Mouse (Mus musculus) MEL (cell line): ENCODE measurements around the gene Kif11. TPM values are rescaled to one million over a fixed set of nuclear protein-coding genes. Genes with fewer than 3 reads are reported as not detected.

Source experiments
- DNase-seq: peaks from one replicate; pipeline ENCODE4 v3.0.0; 2011; ENCODE audit warnings: low read depth, low spot score
- H3K27ac ChIP-seq: 2 replicates; pipeline ENCODE4 v1.5.1; 2012; ENCODE audit warnings: low read depth, mild to moderate bottlenecking, control low read depth, low read length, moderate library complexity; ENCODE audit not compliant: control insufficient read depth
- H3K27me3 ChIP-seq, 2 experiments: fragments of 150-350 bp in 1 of 2; sonication (generic) in 1 of 2; 2 replicates each; pipeline ENCODE4 v1.6.1; 2012; ENCODE audit warnings: low read length in 2 of 2, mild to moderate bottlenecking in 2 of 2, improper control_type of control experiment in 1 of 2, moderate library complexity in 1 of 2; ENCODE audit not compliant: insufficient read depth in 2 of 2, control insufficient read depth in 1 of 2
- H3K36me3 ChIP-seq, 2 experiments: 2 replicates each; pipeline ENCODE4 v1.6.1; 2012 to 2014; ENCODE audit warnings: low read length in 2 of 2, improper control_type of control experiment in 1 of 2, inconsistent platforms in 1 of 2, mild to moderate bottlenecking in 1 of 2; ENCODE audit not compliant: insufficient read depth in 2 of 2, control insufficient read depth in 1 of 2
- H3K4me1 ChIP-seq, 2 experiments: fragments of 150-350 bp in 1 of 2; sonication (generic) in 1 of 2; 2 replicates each; pipeline ENCODE4 v1.6.1; 2012; ENCODE audit warnings: low read length in 2 of 2, improper control_type of control experiment in 1 of 2, mild to moderate bottlenecking in 1 of 2; ENCODE audit not compliant: insufficient read depth in 2 of 2, control insufficient read depth in 1 of 2
- H3K4me3 ChIP-seq, 2 experiments: fragments of 150-350 bp in 1 of 2; sonication (generic) in 1 of 2; 2 replicates each; pipeline ENCODE4 v1.5.1; 2012; ENCODE audit warnings: low read depth in 2 of 2, low read length in 2 of 2, mild to moderate bottlenecking in 2 of 2, moderate library complexity in 2 of 2, control low read depth in 1 of 2, improper control_type of control experiment in 1 of 2; ENCODE audit not compliant: control insufficient read depth in 1 of 2, insufficient read depth in 1 of 2
- H3K79me2 ChIP-seq: 2 replicates; pipeline ENCODE4 v1.6.1; 2012; ENCODE audit warnings: mild to moderate bottlenecking, low read length, moderate library complexity; ENCODE audit not compliant: control insufficient read depth, poor library complexity, insufficient read depth
- H3K9ac ChIP-seq: 2 replicates; pipeline ENCODE4 v1.6.1; 2012; ENCODE audit warnings: low read depth, mild to moderate bottlenecking, control low read depth, low read length, moderate library complexity; ENCODE audit not compliant: control insufficient read depth, poor library complexity, severe bottlenecking
- H3K9me3 ChIP-seq: fragments of 150-350 bp; sonication (generic); replicated peaks from 2 replicates; pipeline ENCODE4 v1.6.1; 2012; ENCODE audit warnings: mild to moderate bottlenecking, low read length, improper control_type of control experiment, moderate library complexity; ENCODE audit not compliant: insufficient read depth
- BHLHE40 ChIP-seq: IDR thresholded peaks from 2 replicates; pipeline ENCODE4 v1.6.1; 2012; ENCODE audit warnings: low read depth, mild to moderate bottlenecking, inconsistent platforms, low read length, improper control_type of control experiment, borderline replicate concordance
- CHD1 ChIP-seq: IDR thresholded peaks from 2 replicates; pipeline ENCODE4 v1.6.1; 2012; ENCODE audit warnings: low read depth, mild to moderate bottlenecking, inconsistent platforms, low read length, improper control_type of control experiment
- CHD2 ChIP-seq: IDR thresholded peaks from 2 replicates; pipeline ENCODE4 v1.6.1; 2011; ENCODE audit warnings: low read length, improper control_type of control experiment
- CTCF ChIP-seq, 3 experiments: IDR thresholded peaks in 2 of 3; conservative IDR thresholded peaks in 1 of 3; 2 replicates each; pipeline ENCODE4 v1.5.1; 2011 to 2012; ENCODE audit warnings: low read length in 3 of 3, low read depth in 2 of 3, mild to moderate bottlenecking in 2 of 3, improper control_type of control experiment in 1 of 3, inconsistent platforms in 1 of 3, mixed read lengths in 1 of 3, moderate library complexity in 1 of 3; ENCODE audit not compliant: control insufficient read depth in 1 of 3, insufficient read depth in 1 of 3, poor library complexity in 1 of 3, severe bottlenecking in 1 of 3
- E2F4 ChIP-seq: IDR thresholded peaks from 2 replicates; pipeline ENCODE4 v1.6.1; 2011; ENCODE audit warnings: low read depth, low read length, improper control_type of control experiment, borderline replicate concordance
- EP300 ChIP-seq, 2 experiments: IDR thresholded peaks; 2 replicates each; pipeline ENCODE4 v1.6.1; 2011; ENCODE audit warnings: improper control_type of control experiment in 2 of 2, low read length in 2 of 2, low read depth in 1 of 2, mild to moderate bottlenecking in 1 of 2
- ETS1 ChIP-seq: IDR thresholded peaks from 2 replicates; pipeline ENCODE4 v1.6.1; 2012; ENCODE audit warnings: low read depth, mild to moderate bottlenecking, inconsistent platforms, low read length, improper control_type of control experiment, moderate library complexity
- GABPA ChIP-seq: IDR thresholded peaks from 2 replicates; pipeline ENCODE4 v1.6.1; 2012; ENCODE audit warnings: low read depth, mild to moderate bottlenecking, inconsistent platforms, low read length, improper control_type of control experiment, moderate library complexity
- GATA1 ChIP-seq: IDR thresholded peaks from 2 replicates; pipeline ENCODE4 v1.6.1; 2011; ENCODE audit warnings: low read depth, low read length, improper control_type of control experiment
- JUND ChIP-seq: IDR thresholded peaks from 2 replicates; pipeline ENCODE4 v1.6.1; 2011; ENCODE audit warnings: low read depth, mild to moderate bottlenecking, improper control_type of control experiment, low read length
- MAFK ChIP-seq: IDR thresholded peaks from 2 replicates; pipeline ENCODE4 v1.6.1; 2011; ENCODE audit warnings: low read depth, mild to moderate bottlenecking, low read length, improper control_type of control experiment, borderline replicate concordance
- MAX ChIP-seq: IDR thresholded peaks from 2 replicates; pipeline ENCODE4 v1.6.1; 2011; ENCODE audit warnings: low read length, improper control_type of control experiment
- MAZ ChIP-seq: IDR thresholded peaks from 2 replicates; pipeline ENCODE4 v1.6.1; 2012; ENCODE audit warnings: low read depth, mild to moderate bottlenecking, inconsistent platforms, low read length, improper control_type of control experiment
- MEF2A ChIP-seq: IDR thresholded peaks from 2 replicates; pipeline ENCODE4 v1.6.1; 2014; ENCODE audit warnings: low read depth, mild to moderate bottlenecking, inconsistent platforms, low read length, improper control_type of control experiment; ENCODE audit not compliant: poor library complexity, insufficient replicate concordance, severe bottlenecking; ENCODE audit errors: extremely low read depth
- MXI1 ChIP-seq: IDR thresholded peaks from 2 replicates; pipeline ENCODE4 v1.6.1; 2011; ENCODE audit warnings: mild to moderate bottlenecking, low read depth, low read length, improper control_type of control experiment
- MYC ChIP-seq: IDR thresholded peaks from 2 replicates; pipeline ENCODE4 v1.6.1; 2011; ENCODE audit warnings: low read depth, mild to moderate bottlenecking, low read length, improper control_type of control experiment, moderate library complexity
- NELFE ChIP-seq: IDR thresholded peaks from 2 replicates; pipeline ENCODE4 v1.6.1; 2011; ENCODE audit warnings: low read depth, low read length, improper control_type of control experiment
- NRF1 ChIP-seq: IDR thresholded peaks from 2 replicates; pipeline ENCODE4 v1.6.1; 2014; ENCODE audit warnings: low read depth, mild to moderate bottlenecking, inconsistent platforms, low read length, improper control_type of control experiment, moderate library complexity; ENCODE audit not compliant: poor library complexity, insufficient read depth, severe bottlenecking
- POLR2A ChIP-seq, 2 experiments: IDR thresholded peaks; 2 replicates each; pipeline ENCODE4 v1.6.1; 2011 to 2012; ENCODE audit warnings: low read length in 2 of 2, mild to moderate bottlenecking in 2 of 2, control low read depth in 1 of 2, improper control_type of control experiment in 1 of 2, low read depth in 1 of 2, moderate library complexity in 1 of 2; ENCODE audit not compliant: control insufficient read depth in 1 of 2, insufficient read depth in 1 of 2, poor library complexity in 1 of 2
- POLR2AphosphoS5 ChIP-seq: IDR thresholded peaks from 2 replicates; pipeline ENCODE4 v1.6.1; 2012; ENCODE audit warnings: low read depth, borderline replicate concordance, mild to moderate bottlenecking, inconsistent platforms, low read length, moderate library complexity, mixed read lengths
- RCOR1 ChIP-seq: IDR thresholded peaks from 2 replicates; pipeline ENCODE4 v1.6.1; 2012; ENCODE audit warnings: low read depth, mild to moderate bottlenecking, inconsistent platforms, low read length, improper control_type of control experiment
- SIN3A ChIP-seq: IDR thresholded peaks from 2 replicates; pipeline ENCODE4 v1.6.1; 2012; ENCODE audit warnings: low read length, improper control_type of control experiment, inconsistent platforms
- SMC3 ChIP-seq: IDR thresholded peaks from 2 replicates; pipeline ENCODE4 v1.6.1; 2011; ENCODE audit warnings: low read depth, low read length, improper control_type of control experiment
- TAL1 ChIP-seq: IDR thresholded peaks from 2 replicates; pipeline ENCODE4 v1.6.1; 2012; ENCODE audit warnings: mild to moderate bottlenecking, inconsistent platforms, low read length, moderate library complexity, mixed read lengths
- TCF12 ChIP-seq: IDR thresholded peaks from 2 replicates; pipeline ENCODE4 v1.6.1; 2014; ENCODE audit warnings: low read depth, mild to moderate bottlenecking, inconsistent platforms, low read length, improper control_type of control experiment, moderate library complexity
- USF1 ChIP-seq: IDR thresholded peaks from 2 replicates; pipeline ENCODE4 v1.6.1; 2014; ENCODE audit warnings: low read depth, mild to moderate bottlenecking, inconsistent platforms, low read length, improper control_type of control experiment, moderate library complexity
- ZC3H11A ChIP-seq: IDR thresholded peaks from 2 replicates; pipeline ENCODE4 v1.6.1; 2012; ENCODE audit warnings: low read depth, mild to moderate bottlenecking, inconsistent platforms, low read length, improper control_type of control experiment
- ZKSCAN1 ChIP-seq: IDR thresholded peaks from 2 replicates; pipeline ENCODE4 v1.6.1; 2012; ENCODE audit warnings: low read depth, mild to moderate bottlenecking, inconsistent platforms, low read length, improper control_type of control experiment, moderate library complexity
- ZMIZ1 ChIP-seq: IDR thresholded peaks from 2 replicates; pipeline ENCODE4 v1.6.1; 2012; ENCODE audit warnings: low read depth, mild to moderate bottlenecking, inconsistent platforms, low read length, improper control_type of control experiment, moderate library complexity
- ZNF384 ChIP-seq: IDR thresholded peaks from 2 replicates; pipeline ENCODE4 v1.6.1; 2012; ENCODE audit warnings: low read depth, mild to moderate bottlenecking, inconsistent platforms, low read length, improper control_type of control experiment
- polyA plus RNA-seq, 2 experiments: library from polyadenylated mRNA; stranded (reverse) in 1 of 2; unstranded in 1 of 2; fragments of >175 nt in 1 of 2; fragments of >200 nt in 1 of 2; gene quantifications; 2 replicates each; pipeline versions ENCODE4 v1.2.1 to v1.2.4; 2012; ENCODE audit warnings: low replicate concordance in 2 of 2, low read depth in 1 of 2; ENCODE audit not compliant: insufficient read length in 2 of 2, insufficient read depth in 1 of 2, missing spikeins in 1 of 2
- total RNA-seq: library from RNA; depleted of rRNA; stranded (reverse); fragments of 300-350 nt; gene quantifications from 2 replicates; pipeline ENCODE4 v1.2.3, GENCODE M21; 2012

The Kif11 gene
- total and polyA plus RNA-seq, 3 experiments = 44.8 to 50.5 (median 50.1) TPM

DNA sequence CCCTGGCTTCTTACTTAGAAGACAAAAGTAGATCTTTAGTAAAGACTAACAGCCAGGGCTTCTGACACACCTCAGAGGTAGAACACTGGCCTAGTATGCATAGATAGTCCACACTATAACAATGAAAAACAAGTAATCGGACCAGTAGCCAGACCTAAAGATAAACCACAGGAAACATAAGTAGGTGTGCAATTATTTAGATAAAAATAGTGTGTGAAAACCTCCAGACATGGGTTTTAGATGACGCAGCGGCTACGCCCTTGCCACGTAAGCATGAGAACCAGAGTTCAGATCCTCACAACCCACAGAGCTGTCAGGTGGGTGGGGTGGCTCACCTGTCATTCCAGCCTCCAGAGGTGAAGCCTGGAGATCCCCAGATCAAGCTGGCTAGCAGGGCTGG lies 42.8 kb upstream of the Kif11 start:
- peak; percentile 63 for DNase-seq
- TF ChIP-seq MAZ (no peak), USF1 (no peak), GATA1 (peak; percentile 80), JUND (no peak), EP300 (IDR thresholded peaks at IDR 0.05; ENCODE audit: low read depth in 1 of 2, low read length in 2 of 2) (peak; percentile 78 to 84), TAL1 (peak; percentile 45), ETS1 (peak; percentile 94), SIN3A (peak; percentile 75), E2F4 (no peak), TCF12 (peak; percentile 87), MAFK (0 out of 2 replicates have a peak, but pooled peaks have one; percentile 33), ZKSCAN1 (no peak), MAX (no peak), MXI1 (0 out of 2 replicates have a peak, but pooled peaks have one; percentile 33), MEF2A (peak; percentile 49; the same call in 1 of the 2 replicates), RCOR1 (peak; percentile 69), NELFE (no peak), POLR2A (IDR thresholded peaks at IDR 0.05; ENCODE audit: control insufficient read depth in 1 of 2, insufficient read depth in 1 of 2, low read depth in 1 of 2, low read length in 2 of 2, poor library complexity in 1 of 2) (no peak)

DNA sequence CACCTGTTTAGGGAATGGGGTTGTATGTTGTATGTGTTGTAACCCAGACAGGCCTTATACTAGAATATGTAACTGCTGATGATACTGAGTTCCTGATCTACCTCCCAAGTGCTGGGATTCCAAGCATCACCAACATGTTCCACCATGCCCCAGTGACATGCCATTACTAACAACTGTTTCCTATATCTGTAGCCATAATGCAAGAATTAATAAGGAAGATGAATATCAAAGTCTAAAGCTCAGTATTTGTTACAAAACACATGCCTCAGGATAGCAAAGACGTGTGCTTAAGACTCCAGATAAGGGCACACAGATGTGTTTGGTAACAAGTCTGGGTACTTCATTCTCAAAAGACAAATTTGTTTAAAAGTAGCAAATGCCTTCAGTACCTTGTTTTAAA lies 40.8 kb upstream of the Kif11 start:
- TF ChIP-seq ZNF384 (no peak), NRF1 (no peak), POLR2AphosphoS5 (no peak), ZC3H11A (no peak), ZKSCAN1 (no peak), POLR2A (IDR thresholded peaks at IDR 0.05; ENCODE audit: control insufficient read depth in 1 of 2, insufficient read depth in 1 of 2, low read depth in 1 of 2, low read length in 2 of 2, poor library complexity in 1 of 2) (no peak), CHD1 (no peak), CTCF (IDR thresholded peaks at IDR 0.05 in 2 of 3, conservative IDR thresholded peaks at IDR 0.05 in 1 of 3; ENCODE audit: control insufficient read depth in 1 of 3, insufficient read depth in 1 of 3, low read depth in 2 of 3, low read length in 3 of 3, poor library complexity in 1 of 3, severe bottlenecking in 1 of 3) (no peak), ZMIZ1 (no peak), GABPA (no peak), MAX (no peak), CHD2 (no peak), MYC (no peak), BHLHE40 (no peak), MAZ (no peak), SMC3 (no peak)
- Histone ChIP-seq H3K79me2 (peaks cover 10% of the 10 kb centered on the region), H3K9me3 (no peaks in the 10 kb centered on the region), H3K4me3 (no peak overlapping the region), H3K9ac (no peak overlapping the region), H3K27me3 (no peaks in the 10 kb centered on the region), H3K36me3 (peaks cover 0 to 22% of the 10 kb centered on the region in 2 experiments; a peak in 3 of 4 replicates), H3K4me1 (peaks cover 15 to 17% of the 10 kb centered on the region in 2 experiments), H3K27ac (no peak overlapping the region)
- no peak for DNase-seq

More for the DNA sequence above, 42.8 kb upstream of the Kif11 start:
- peaks cover 15 to 17% of the 10 kb centered on the region in 2 experiments for H3K4me1 ChIP-seq
- no peak overlapping the region for H3K4me3 ChIP-seq
- no peaks in the 10 kb centered on the region for H3K9me3 ChIP-seq
- no peaks in the 10 kb centered on the region for H3K27me3 ChIP-seq
- no peak overlapping the region for H3K27ac ChIP-seq
- peaks cover 11 to 22% of the 10 kb centered on the region in 2 experiments for H3K36me3 ChIP-seq
- H3K79me2 ChIP-seq = peaks cover 10% of the 10 kb centered on the region
- no peak overlapping the region for H3K9ac ChIP-seq
